Mouse (Mus musculus) heart, adult 2 months (tissue): ENCODE results near the gene Zcrb1.

Experiments used
- CTCF ChIP-seq: fragments of 200-600 bp; IDR thresholded peaks from 2 replicates; pipeline ENCODE4 v1.8.1; 2022; ENCODE audit warnings: antibody characterized with exemption, mild to moderate bottlenecking, moderate library complexity
- POLR2A ChIP-seq: fragments of 200-500 bp; IDR thresholded peaks from 2 replicates; pipeline ENCODE4 v1.6.1; 2011; ENCODE audit warnings: mild to moderate bottlenecking, low read depth, low read length, control low read depth; ENCODE audit not compliant: insufficient read depth

DNA sequence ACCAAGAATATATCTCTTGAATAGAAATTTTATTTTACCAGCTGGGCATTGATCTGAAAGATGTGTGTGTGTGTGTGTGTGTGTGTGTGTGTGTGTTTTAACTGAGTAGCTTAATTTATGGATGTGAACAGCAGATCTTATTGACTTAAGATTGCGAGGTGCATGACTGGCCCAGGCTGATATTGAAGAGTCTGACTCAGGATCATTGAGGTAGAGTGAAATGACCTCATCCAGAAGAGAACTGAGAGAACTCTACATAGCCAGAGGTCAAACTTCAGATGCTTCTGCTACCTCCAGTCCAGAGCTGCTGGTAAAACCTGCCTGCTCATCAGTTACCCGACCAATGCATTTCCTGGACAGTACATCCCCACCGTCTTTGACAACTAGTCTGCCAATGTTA lies 14.3 kb upstream of the Zcrb1 start:
- TF ChIP-seq POLR2A (no peak), CTCF (no peak)
